Mouse (Mus musculus): ENCODE results near the gene Gm20388.

Gm20388 gene

GRCm38 (mm10) chr8:121086004-121086900, 1175.6 kb downstream of the Gm20388 start:
- no peak for DNase-seq (ENCODE audit: low spot score in 2 of 2)

DNA sequence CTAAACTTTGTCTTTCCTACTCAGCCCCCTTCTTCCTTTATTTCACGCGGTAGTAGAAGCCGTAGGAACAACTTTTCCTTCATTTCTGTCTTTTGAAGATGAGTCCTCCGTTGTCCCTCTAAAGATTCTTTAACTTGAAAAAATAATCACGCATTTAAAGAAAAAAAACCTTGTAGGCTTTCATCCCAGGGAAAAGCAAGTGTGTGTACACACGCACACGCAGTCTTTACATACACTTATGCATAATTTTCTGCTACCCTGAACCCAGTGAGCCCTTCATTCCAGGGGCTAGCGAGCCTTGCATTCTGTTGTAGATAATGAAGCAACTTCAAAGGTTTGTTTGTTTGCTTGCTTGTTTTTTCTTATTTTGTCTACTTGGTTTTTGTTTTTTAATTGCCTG, 1177.6 kb downstream of the Gm20388 start:
- no peak for DNase-seq (ENCODE audit: low spot score in 2 of 2)

GRCm38 (mm10) chr8:121088871-121089630, 1178.4 kb downstream of the Gm20388 start:
- DNase-seq (ENCODE audit: low spot score in 2 of 2), result no peak

- DNase-seq (ENCODE audit: low spot score in 2 of 2), result no peak
Measured at GRCm38 (mm10) chr8:121089631-121090380, 1179.2 kb downstream of the Gm20388 start.

DNA sequence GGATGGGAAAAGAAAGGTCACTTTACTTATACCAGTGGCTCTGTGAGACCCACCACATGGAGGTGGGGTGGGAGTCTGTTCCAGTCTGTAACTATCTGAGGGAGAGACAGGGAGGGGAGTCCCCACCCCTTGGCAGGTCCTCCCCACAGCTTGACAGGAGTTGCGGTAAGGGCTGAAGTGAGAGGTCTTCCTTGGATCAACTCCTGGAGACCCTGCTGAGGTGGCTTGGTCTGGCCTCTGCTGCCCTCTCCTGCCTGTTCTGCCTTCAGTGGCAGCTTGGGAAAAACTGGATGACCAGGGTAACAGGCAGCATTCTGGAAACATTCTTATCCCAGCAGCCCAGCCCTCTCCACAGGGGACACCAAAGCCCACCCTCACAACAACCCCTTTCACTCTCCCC, 1180.1 kb downstream of the Gm20388 start:
- DNase-seq (ENCODE audit: low spot score in 2 of 2), result no peak

DNA sequence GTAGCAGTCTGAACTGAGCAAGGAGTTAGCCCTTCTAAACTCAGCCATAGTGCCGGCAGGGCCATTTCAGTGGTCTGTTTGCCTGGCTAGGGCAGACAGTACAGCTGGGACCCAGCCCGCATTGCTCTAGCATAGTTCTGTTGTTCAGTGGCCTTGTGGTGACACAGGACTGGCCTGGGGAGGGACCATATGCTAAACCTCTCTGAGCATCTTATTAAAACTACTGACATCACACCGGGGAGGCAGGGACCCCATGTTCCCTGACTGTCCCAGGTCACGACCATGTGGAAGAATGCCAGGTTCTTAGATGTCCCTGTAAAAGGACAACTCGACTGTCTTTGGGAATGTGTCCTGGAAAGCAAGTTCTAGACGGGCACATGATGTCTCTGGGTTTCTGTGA, 1181.5 kb downstream of the Gm20388 start:
- DNase-seq (ENCODE audit: low spot score in 2 of 2), result no peak

- DNase-seq (ENCODE audit: low spot score in 2 of 2), result peak; percentile 51 to 71
Measured at GRCm38 (mm10) chr8:121092627-121093026, 1182.0 kb downstream of the Gm20388 start.

- DNase-seq (ENCODE audit: low spot score in 2 of 2), result no peak
Measured at GRCm38 (mm10) chr8:121093496-121093895, 1182.9 kb downstream of the Gm20388 start.

DNA sequence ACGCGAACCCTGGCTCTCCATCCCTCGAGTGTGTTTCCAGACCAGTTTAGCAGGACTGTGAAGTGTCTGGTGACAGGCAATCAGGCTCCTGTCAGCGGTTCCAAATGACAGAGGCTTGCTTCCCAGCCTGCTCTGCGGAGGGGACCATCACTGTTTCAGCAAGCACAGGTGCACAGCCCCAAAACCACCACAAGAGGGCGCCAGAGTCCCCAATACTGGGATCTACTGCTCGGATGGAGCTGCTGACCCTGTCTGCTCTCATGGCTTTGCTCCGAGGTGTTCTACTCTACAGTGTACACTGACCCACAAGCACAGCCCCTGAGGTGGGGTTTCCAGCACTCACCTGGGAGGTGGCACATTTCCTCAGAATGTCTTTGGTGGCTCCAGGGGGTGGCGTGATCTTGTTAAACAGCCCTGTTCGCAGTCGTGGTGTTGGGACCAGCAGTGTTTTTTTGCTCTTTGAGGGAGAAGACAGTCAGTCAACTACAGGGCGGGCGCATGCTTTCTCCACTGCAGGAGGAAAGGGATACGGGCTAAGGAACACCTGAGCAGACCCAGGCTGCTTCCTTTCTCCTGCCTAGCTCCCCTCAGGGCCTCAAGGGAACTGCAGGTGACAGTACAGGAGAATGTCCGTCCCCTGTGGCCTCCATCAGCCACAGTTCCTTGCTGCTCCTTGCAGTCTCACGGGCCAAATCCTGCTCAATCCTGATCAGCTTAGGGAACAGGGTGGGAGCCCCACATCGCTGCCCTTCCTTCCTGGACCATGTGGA, 1193.6 kb downstream of the Gm20388 start:
- peak; percentile 50 to 73 for DNase-seq (ENCODE audit: low spot score in 2 of 2)

DNA sequence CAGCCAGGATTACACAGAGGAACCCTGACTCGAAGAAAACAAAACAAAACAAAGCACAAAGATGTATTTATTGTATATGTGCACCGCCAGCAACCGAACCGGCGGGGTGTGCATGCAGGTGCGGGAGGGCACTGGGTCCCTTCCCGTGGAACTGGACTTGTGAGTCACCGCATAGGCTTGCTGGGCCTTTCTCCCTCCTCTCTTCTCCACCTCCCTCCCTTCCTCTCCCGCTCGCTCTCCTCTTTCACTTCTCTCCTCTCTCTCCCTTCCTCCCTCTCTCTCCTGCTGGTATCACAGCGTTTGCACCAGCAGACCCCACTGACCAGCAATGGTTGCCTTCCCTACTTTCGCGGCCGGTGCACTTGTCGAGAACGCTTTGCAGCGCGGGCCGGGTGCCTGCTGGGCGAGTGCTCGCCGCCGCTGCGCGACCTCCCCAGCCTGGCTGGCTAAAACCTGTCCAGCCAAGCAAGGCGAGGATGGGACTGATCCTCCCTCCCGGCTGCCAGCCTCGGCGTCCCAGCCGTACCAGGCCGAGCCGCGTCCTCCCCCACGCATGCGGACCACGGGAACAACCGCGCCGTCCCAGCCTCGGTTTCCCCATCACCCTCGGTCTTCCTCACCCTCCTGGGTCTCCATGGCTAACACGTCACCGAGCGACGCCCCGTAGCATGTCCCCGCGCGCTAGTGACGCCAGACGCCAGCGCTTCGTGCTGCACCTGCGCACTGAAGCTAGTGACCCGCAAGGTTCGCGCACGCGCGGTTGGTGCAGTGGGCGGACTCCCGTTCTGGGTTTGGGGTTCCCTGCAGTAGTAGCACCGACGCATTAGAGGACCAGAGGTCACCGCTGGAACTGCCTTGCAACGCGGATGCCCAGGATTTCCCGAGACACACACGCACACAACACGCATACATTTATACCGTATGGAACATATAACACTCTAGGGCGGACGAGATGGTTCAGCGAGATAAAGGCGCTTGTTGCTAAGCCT, 1197.3 kb downstream of the Gm20388 start, which contains the start of gene Mthfsd:
Mthfsd (minus strand) TSS at position 725 of the 989 bp plus-strand sequence.
- peak; percentile 94 to 96 for DNase-seq (ENCODE audit: low spot score in 2 of 2)

- no peak for DNase-seq (ENCODE audit: low spot score in 2 of 2)
Measured at GRCm38 (mm10) chr8:121108657-121109056, 1198.0 kb downstream of the Gm20388 start.

GRCm38 (mm10) chr8:121111145-121111907, 1200.7 kb downstream of the Gm20388 start:
- DNase-seq (ENCODE audit: low spot score in 2 of 2), result no peak

GRCm38 (mm10) chr8:121113261-121113660, 1202.6 kb downstream of the Gm20388 start:
- peak; percentile 82 to 89 for DNase-seq (ENCODE audit: low spot score in 2 of 2)

GRCm38 (mm10) chr8:121115136-121115535, 1204.5 kb downstream of the Gm20388 start:
- no peak for DNase-seq (ENCODE audit: low spot score in 2 of 2)

GRCm38 (mm10) chr8:121115948-121116347, 1205.3 kb downstream of the Gm20388 start, which contains the start of gene Foxc2:
Foxc2 (plus strand) TSS chr8:121116171.
- peak; percentile 25 to 48 for DNase-seq (ENCODE audit: low spot score in 2 of 2)

DNA sequence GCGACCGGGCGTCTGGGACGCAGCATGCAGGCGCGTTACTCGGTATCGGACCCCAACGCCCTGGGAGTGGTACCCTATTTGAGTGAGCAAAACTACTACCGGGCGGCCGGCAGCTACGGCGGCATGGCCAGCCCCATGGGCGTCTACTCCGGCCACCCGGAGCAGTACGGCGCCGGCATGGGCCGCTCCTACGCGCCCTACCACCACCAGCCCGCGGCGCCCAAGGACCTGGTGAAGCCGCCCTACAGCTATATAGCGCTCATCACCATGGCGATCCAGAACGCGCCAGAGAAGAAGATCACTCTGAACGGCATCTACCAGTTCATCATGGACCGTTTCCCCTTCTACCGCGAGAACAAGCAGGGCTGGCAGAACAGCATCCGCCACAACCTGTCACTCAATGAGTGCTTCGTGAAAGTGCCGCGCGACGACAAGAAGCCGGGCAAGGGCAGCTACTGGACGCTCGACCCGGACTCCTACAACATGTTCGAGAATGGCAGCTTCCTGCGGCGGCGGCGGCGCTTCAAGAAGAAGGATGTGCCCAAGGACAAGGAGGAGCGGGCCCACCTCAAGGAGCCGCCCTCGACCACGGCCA, 1206.0 kb downstream of the Gm20388 start:
- DNase-seq (ENCODE audit: low spot score in 2 of 2), result no peak

DNA sequence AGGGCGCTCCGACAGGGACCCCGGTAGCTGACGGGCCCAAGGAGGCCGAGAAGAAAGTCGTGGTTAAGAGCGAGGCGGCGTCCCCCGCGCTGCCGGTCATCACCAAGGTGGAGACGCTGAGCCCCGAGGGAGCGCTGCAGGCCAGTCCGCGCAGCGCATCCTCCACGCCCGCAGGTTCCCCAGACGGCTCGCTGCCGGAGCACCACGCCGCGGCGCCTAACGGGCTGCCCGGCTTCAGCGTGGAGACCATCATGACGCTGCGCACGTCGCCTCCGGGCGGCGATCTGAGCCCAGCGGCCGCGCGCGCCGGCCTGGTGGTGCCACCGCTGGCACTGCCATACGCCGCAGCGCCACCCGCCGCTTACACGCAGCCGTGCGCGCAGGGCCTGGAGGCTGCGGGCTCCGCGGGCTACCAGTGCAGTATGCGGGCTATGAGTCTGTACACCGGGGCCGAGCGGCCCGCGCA, 1206.6 kb downstream of the Gm20388 start:
- no peak for DNase-seq (ENCODE audit: low spot score in 2 of 2)

DNA sequence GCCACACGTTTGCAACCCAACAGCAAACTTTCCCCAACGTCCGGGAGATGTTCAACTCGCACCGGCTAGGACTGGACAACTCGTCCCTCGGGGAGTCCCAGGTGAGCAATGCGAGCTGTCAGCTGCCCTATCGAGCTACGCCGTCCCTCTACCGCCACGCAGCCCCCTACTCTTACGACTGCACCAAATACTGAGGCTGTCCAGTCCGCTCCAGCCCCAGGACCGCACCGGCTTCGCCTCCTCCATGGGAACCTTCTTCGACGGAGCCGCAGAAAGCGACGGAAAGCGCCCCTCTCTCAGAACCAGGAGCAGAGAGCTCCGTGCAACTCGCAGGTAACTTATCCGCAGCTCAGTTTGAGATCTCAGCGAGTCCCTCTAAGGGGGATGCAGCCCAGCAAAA, 1207.3 kb downstream of the Gm20388 start:
- DNase-seq (ENCODE audit: low spot score in 2 of 2), result no peak
